Mouse (Mus musculus): ENCODE measurements around the gene Zfp266. TPM values are rescaled to one million over a fixed set of nuclear protein-coding genes. Genes with fewer than 3 reads are reported as not detected.
A peak's percentile ranks its signal among the peaks of the same experiment; 100 is the strongest.

The Zfp266 gene
- total and polyA plus RNA-seq, 2 experiments from 2014 or later = 28.7 to 50.1 TPM

DNA sequence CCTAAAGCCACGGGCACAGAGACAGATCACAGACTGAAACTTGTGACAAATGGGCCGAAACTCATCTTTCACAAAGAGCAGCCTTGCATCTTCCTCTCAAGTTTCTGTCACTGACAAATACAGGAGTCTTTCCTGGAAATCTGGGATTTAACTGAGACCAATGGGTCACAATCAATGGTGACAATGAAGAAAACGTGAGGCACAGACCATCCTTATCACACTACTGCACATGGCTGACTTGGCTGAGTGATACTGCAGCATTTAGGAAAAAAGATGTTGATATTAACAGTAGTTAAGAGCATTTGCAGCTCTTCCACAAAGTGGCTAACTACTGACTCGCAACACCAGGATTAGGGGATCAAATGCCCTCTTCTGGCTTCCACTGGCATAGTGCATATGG lies 9.6 kb downstream of the Zfp266 start:
- H3K9me3 ChIP-seq (replicated peaks; ENCODE audit: control insufficient read depth, low read length) = no peaks in the 10 kb centered on the region
- H3K4me3 ChIP-seq (ENCODE audit: low read depth, low read length) = no peak overlapping the region
- peaks cover 4% of the 10 kb centered on the region; the same call in 1 of the 2 replicates for H3K4me1 ChIP-seq (ENCODE audit: control insufficient read depth, insufficient read depth)
- H3K27me3 ChIP-seq (ENCODE audit: control insufficient read depth, insufficient read depth, low read length) = no peaks in the 10 kb centered on the region
- no peak overlapping the region for H3K4me2 ChIP-seq (ENCODE audit: low read depth, low read length)
- peaks cover 28% of the 10 kb centered on the region for H3K36me3 ChIP-seq (replicated peaks; ENCODE audit: control insufficient read depth, insufficient read depth, low read length)
- no peak overlapping the region for H3K9ac ChIP-seq (replicated peaks; ENCODE audit: low read depth, low read length)
- no peak overlapping the region for H3K27ac ChIP-seq (ENCODE audit: low read depth)
- no peak for ATAC-seq (ENCODE audit: insufficient read depth, low read depth)
- no peak for DNase-seq (ENCODE audit: low spot score)
- 83% methylated on average over 4 of the region's 4 CpGs for WGBS
- no peak for TF ChIP-seq CTCF (IDR thresholded peaks at IDR 0.05; ENCODE audit: low read depth)
- TF ChIP-seq EP300 (IDR thresholded peaks at IDR 0.05; ENCODE audit: low read depth) = no peak

GRCm38 (mm10) chr9:20510346-20510745 lies 10.9 kb downstream of the Zfp266 start:
- peaks cover 38% of the 10 kb centered on the region for H3K36me3 ChIP-seq (replicated peaks; ENCODE audit: control insufficient read depth, insufficient read depth, low read length)
- H3K4me1 ChIP-seq (ENCODE audit: control insufficient read depth, insufficient read depth) = peaks cover 4% of the 10 kb centered on the region; the same call in 1 of the 2 replicates
- H3K4me3 ChIP-seq (ENCODE audit: low read depth, low read length) = no peak overlapping the region
- H3K9ac ChIP-seq (replicated peaks; ENCODE audit: low read depth, low read length) = no peak overlapping the region
- no peak for TF ChIP-seq CTCF (IDR thresholded peaks at IDR 0.05; ENCODE audit: low read depth)
- no peak for TF ChIP-seq EP300 (IDR thresholded peaks at IDR 0.05; ENCODE audit: low read depth)
- no peak overlapping the region for H3K4me2 ChIP-seq (ENCODE audit: low read depth, low read length)
- H3K27ac ChIP-seq (ENCODE audit: low read depth) = no peak overlapping the region
- DNase-seq (ENCODE audit: low spot score) = no peak
- H3K27me3 ChIP-seq (ENCODE audit: control insufficient read depth, insufficient read depth, low read length) = no peaks in the 10 kb centered on the region
- ATAC-seq (ENCODE audit: insufficient read depth, low read depth) = no peak
- WGBS = 56% methylated on average over 1 of the region's 1 CpGs
- no peaks in the 10 kb centered on the region for H3K9me3 ChIP-seq (replicated peaks; ENCODE audit: control insufficient read depth, low read length)

- DNase-seq (ENCODE audit: low spot score) = no peak
These were observed 11.5 kb downstream of the Zfp266 start for GRCm38 (mm10) chr9:20509676-20510075.

GRCm38 (mm10) chr9:20504801-20505200 lies 16.4 kb downstream of the Zfp266 start:
- Histone ChIP-seq H3K4me3 (ENCODE audit: low read depth, low read length) (no peak overlapping the region), H3K4me2 (ENCODE audit: low read depth, low read length) (no peak overlapping the region), H3K9me3 (replicated peaks; ENCODE audit: control insufficient read depth, low read length) (peaks cover under 1% of the 10 kb centered on the region; the same call in 1 of the 2 replicates), H3K27ac (ENCODE audit: low read depth) (no peak overlapping the region), H3K9ac (replicated peaks; ENCODE audit: low read depth, low read length) (no peak overlapping the region), H3K27me3 (ENCODE audit: control insufficient read depth, insufficient read depth, low read length) (no peaks in the 10 kb centered on the region), H3K4me1 (ENCODE audit: control insufficient read depth, insufficient read depth) (no peaks in the 10 kb centered on the region), H3K36me3 (replicated peaks; ENCODE audit: control insufficient read depth, insufficient read depth, low read length) (peaks cover 66% of the 10 kb centered on the region)
- no peak for ATAC-seq (ENCODE audit: insufficient read depth, low read depth)
- TF ChIP-seq CTCF (IDR thresholded peaks at IDR 0.05; ENCODE audit: low read depth) = no peak
- no peak for TF ChIP-seq EP300 (IDR thresholded peaks at IDR 0.05; ENCODE audit: low read depth)
- no peak for DNase-seq (ENCODE audit: low spot score)
- WGBS = 86% methylated on average over 5 of the region's 5 CpGs

More at GRCm38 (mm10) chr9:20509676-20510075, 11.5 kb downstream of the Zfp266 start:
- no peaks in the 10 kb centered on the region for H3K27me3 ChIP-seq (ENCODE audit: control insufficient read depth, insufficient read depth, low read length)
- H3K36me3 ChIP-seq (replicated peaks; ENCODE audit: control insufficient read depth, insufficient read depth, low read length) = peaks cover 41% of the 10 kb centered on the region
- no peak for ATAC-seq (ENCODE audit: insufficient read depth, low read depth)
- H3K4me1 ChIP-seq (ENCODE audit: control insufficient read depth, insufficient read depth) = peaks cover 4% of the 10 kb centered on the region; the same call in 1 of the 2 replicates
- TF ChIP-seq CTCF (IDR thresholded peaks at IDR 0.05; ENCODE audit: low read depth) (no peak), EP300 (IDR thresholded peaks at IDR 0.05; ENCODE audit: low read depth) (no peak)
- H3K27ac ChIP-seq (ENCODE audit: low read depth) = no peak overlapping the region
- H3K9me3 ChIP-seq (replicated peaks; ENCODE audit: control insufficient read depth, low read length) = no peaks in the 10 kb centered on the region
- no peak overlapping the region for H3K4me3 ChIP-seq (ENCODE audit: low read depth, low read length)
- H3K4me2 ChIP-seq (ENCODE audit: low read depth, low read length) = no peak overlapping the region
- no peak overlapping the region for H3K9ac ChIP-seq (replicated peaks; ENCODE audit: low read depth, low read length)
- 84% methylated on average over 3 of the region's 3 CpGs for WGBS

DNA sequence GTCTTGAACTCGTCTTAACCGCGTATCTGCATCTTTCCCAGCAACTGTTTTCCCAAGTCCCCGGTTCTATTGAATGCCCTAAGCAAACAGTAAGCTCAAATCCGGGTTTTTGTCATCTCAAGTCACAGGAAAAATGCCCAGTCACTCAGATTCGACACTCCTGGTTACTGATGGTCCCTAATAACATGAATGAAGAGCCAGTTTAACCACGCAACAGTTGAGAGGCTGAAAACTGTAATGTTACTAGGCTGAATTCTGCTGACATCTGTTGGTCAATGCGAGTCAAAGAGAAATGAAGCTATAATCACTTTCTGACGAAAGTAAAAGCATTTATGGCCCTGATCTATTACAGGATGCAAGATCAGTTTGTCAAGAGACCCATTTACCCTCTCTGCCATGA lies 27.9 kb downstream of the Zfp266 start:
- peak overlapping the region; percentile 87 for H3K4me2 ChIP-seq (ENCODE audit: low read depth, low read length)
- peak overlapping the region; percentile 75 for H3K9ac ChIP-seq (replicated peaks; ENCODE audit: low read depth, low read length)
- peaks cover 4% of the 10 kb centered on the region for H3K4me1 ChIP-seq (ENCODE audit: control insufficient read depth, insufficient read depth)
- no peak for ATAC-seq (ENCODE audit: insufficient read depth, low read depth)
- peak overlapping the region; percentile 91 for H3K27ac ChIP-seq (ENCODE audit: low read depth)
- peak overlapping the region; percentile 71 for H3K4me3 ChIP-seq (ENCODE audit: low read depth, low read length)
- H3K36me3 ChIP-seq (replicated peaks; ENCODE audit: control insufficient read depth, insufficient read depth, low read length) = peaks cover 16% of the 10 kb centered on the region
- WGBS = 6% methylated on average over 9 of the region's 9 CpGs
- TF ChIP-seq CTCF (IDR thresholded peaks at IDR 0.05; ENCODE audit: low read depth) = no peak
- no peak for TF ChIP-seq EP300 (IDR thresholded peaks at IDR 0.05; ENCODE audit: low read depth)
- H3K9me3 ChIP-seq (replicated peaks; ENCODE audit: control insufficient read depth, low read length) = no peaks in the 10 kb centered on the region
- no peaks in the 10 kb centered on the region for H3K27me3 ChIP-seq (ENCODE audit: control insufficient read depth, insufficient read depth, low read length)
- DNase-seq (ENCODE audit: low spot score) = no peak

All from heart, postnatal 0 days (tissue).